Mouse (Mus musculus) adrenal gland, adult 2 months (tissue): ENCODE results near the gene Adgrf1. TPM values are rescaled to one million over a fixed set of nuclear protein-coding genes. Genes with fewer than 3 reads are reported as not detected.
"Not testable (repeated sequence)": the region's sequence is repeated elsewhere in the genome, so short reads cannot be mapped to it uniquely, and the experiment has no call there.

Experiments used
- DNase-seq: peaks from one replicate; pipeline ENCODE4 v3.0.0; 2021
- polyA plus RNA-seq: library from polyadenylated mRNA; depleted of rRNA; stranded (reverse); fragments of >200 nt; gene quantifications from 2 replicates; pipeline ENCODE4 v1.2.3, GENCODE M21; 2012
- total RNA-seq, 2 experiments: library from RNA; stranded (reverse); gene quantifications; 2 replicates each; pipeline ENCODE4 v1.2.3; 2021

Gene Adgrf1
- total and polyA plus RNA-seq, 3 experiments: not detected

- no peak for DNase-seq
Observed at GRCm38 (mm10) chr17:43267046-43267749, 2.9 kb upstream of the Adgrf1 start.

GRCm38 (mm10) chr17:43276220-43276619 is 6.1 kb downstream of the Adgrf1 start:
- no peak for DNase-seq

GRCm38 (mm10) chr17:43277223-43277622 is 7.1 kb downstream of the Adgrf1 start:
- DNase-seq: no peak

DNA sequence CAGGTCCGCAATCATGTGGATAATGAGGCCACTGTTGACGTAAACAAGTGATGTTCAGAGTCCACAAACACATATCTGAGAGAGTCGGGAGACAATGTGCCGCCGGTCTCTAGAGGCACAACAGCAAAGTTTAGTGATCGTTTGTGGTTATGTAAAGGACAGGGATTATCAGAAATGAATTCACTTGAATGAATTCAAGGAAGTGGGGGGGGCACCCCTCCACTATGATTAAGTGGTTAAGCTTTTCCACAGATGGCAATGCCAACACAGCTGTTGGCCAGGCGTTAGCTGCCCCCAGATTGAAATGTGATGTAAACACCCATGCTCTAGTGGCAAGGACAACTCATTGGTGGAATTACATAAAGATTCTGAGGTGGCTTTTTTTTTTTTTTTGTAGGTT is 9.5 kb downstream of the Adgrf1 start:
- DNase-seq: no peak

DNA sequence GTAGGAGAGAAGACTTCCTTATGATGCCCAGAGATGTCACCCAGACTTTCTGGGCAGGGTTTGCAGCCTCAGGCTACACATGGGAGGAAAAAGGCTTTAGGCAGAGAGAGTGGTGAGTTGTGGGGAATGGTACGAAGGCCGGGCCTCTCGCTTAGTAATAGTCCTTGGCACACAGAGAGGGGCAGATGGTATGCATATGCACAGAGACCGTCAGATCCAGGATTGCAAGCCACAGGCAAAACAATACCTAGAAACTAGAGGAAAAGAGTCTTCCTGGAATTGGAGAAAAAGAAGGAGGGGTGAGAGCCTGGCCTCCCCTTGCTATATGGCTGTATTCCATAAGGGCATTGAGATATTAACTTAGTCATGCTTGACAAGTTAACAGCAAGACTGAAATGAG is 12.2 kb downstream of the Adgrf1 start:
- no peak for DNase-seq

DNA sequence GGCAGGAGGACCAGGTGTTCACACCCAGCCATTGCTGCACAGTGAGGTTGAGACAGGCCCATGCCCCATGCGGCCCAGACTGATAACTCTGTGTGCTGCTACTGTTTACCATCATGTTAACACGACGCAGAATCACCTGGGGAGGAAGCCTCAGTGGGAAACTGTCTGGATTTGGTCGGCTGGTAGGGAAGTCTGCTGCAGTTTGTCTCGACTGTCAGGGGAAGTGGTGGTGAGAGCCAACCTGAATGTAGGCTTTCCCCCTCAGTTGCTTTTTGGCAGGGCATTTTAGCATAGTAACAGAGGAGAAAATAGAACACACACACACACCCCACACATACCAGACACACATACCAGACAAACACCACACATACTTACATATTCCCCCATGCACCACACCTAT is 12.7 kb downstream of the Adgrf1 start:
- no peak for DNase-seq

DNA sequence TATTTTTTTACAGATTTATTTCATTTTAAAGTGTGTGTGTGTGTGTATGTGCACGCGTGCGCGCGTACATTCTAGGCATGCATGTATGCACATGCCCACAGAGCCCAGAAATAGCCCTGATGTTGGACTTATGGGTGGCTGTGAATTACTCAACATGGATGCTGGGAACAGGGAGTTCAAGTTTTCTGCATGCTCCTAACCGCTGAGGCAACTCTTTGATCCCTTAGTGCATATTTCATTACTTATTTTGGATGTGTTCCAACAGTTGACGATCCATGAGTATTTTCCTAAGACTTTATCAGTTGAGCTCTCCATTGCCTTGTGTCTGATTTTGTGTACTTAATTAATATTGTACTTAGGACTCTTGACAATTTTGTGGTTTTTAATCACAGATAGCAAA is 29.4 kb downstream of the Adgrf1 start:
- no peak for DNase-seq

- DNase-seq: no peak
Observed at GRCm38 (mm10) chr17:43325986-43326671, 56.0 kb downstream of the Adgrf1 start.

- DNase-seq: peak; percentile 44
Observed at GRCm38 (mm10) chr17:43326726-43327700, 56.9 kb downstream of the Adgrf1 start.

- no peak for DNase-seq
Observed at GRCm38 (mm10) chr17:43327810-43328209, 57.7 kb downstream of the Adgrf1 start.

GRCm38 (mm10) chr17:43329216-43329615 is 59.1 kb downstream of the Adgrf1 start:
- no peak for DNase-seq

DNA sequence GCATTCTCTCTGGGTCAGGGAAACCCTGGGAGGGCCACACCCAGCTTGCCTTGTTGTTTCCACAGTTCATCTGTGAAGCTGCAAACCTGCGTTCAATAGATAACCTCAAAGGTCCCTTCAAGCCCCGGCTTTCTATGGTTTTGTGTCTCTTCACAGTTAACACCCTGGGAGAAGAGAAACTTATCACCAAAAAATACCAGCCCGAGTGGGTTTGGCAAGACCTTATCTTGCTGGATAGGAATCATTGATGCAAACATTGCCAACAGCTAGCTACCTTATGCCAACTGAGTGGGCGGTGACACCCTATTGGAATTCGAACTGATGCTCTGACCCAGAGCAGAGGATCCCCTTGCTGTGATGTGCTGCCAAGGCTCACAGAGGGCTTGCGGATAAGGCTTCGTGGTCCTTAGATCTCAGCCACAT is 59.6 kb downstream of the Adgrf1 start:
- DNase-seq: peak; percentile 6

DNA sequence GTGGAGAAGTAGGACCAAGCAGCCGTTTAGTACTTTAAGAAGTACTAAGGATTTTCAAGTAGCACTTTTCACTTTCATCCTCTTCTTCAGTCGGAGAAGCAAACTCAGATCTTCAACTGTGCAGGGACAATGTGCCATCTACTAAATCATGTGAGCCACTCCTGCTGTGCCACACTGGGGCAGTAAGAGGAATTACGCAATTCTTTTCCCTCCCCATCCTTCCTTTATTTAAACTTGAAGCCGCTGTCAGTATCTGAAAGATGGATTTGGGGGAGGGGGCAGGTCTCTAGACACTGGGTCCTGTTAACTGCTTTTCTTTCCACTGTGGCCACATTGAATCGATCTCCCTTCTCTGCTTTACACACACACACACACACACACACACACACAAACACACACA is 62.6 kb downstream of the Adgrf1 start:
- DNase-seq: no peak

DNA sequence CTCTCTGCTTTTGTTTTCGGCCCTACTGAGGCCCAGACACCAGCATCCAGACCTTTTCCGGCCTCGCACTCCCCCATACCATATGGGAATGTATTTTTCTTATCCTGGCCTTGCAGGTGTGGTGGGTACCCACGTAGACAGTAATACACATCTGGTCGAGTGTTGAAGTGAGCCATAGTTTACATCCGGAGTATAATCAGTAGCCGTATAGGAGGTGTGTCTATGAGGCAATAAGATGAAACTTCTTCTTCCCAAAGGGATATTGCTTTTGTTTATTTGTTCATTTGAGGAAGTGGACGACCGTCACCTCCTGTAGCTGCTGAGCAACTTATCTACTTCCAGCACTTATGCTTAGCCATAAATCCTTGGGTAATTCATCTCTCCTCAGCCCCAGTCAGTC is 63.9 kb downstream of the Adgrf1 start:
- no peak for DNase-seq

DNA sequence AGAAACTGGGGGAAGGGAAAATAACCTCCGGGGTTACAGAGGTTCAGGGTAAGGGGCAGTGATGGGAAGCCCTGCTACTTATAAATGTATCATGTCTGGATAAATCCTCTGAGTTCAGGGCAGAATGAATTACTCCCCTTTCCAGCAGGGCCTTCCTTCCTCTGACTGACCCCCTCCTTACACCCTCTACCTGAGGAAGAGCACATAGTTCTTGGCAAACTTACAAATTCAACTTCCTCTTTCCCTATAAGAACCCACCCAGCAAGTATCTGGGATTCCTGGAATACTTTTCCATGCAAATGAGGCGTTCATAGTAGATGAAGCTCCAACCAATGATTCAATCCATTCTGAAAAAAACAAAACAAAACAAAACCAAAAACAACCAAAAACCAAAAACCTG is 67.5 kb downstream of the Adgrf1 start:
- no peak for DNase-seq

GRCm38 (mm10) chr17:43338279-43338678 is 68.2 kb downstream of the Adgrf1 start:
- no peak for DNase-seq

- not testable (repeated sequence) for DNase-seq
Observed at GRCm38 (mm10) chr17:43346499-43346898, 76.4 kb downstream of the Adgrf1 start.

- DNase-seq: no peak
Observed at GRCm38 (mm10) chr17:43357902-43358539, 87.9 kb downstream of the Adgrf1 start.

DNA sequence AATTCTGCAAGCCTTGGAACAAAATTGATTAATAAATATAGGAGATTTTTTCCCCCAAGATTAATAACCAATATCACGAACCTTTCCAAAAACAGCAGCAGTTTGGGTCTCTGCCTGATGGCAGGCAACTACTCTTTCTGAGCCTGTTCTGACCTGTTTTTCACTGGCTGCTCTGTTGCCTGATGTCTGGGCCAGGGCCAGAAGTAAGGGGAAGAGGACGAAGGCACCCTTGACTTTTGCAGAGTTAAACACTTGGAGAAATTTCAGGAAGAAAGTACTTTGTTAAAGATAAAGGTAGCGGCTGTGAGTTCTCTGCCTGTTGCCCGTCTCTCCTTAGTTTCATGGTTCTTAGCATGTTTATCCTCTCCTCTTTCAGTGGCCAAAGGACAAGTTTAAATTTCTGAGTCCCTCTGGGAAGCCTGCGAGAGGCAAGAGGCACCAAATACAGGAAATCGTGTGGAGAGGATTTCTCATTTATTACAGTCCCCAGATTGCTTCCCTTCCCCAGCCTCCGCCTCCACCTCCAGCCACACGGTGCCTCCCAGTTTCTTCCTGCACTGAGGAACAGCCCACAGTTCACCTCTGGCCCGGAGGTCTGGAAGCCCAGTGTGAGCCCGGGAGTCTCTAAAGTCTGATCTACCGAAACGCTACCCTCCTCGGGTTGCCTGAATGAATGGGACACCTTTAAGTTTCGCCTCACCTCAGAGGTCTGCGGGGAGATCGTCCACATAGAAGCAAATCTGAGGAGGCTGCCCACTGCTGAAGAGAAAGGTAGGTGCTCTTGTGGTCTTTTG is 89.9 kb downstream of the Adgrf1 start, which contains the start of gene Adgrf5:
Gene Adgrf5 (plus strand): TSS at position 626 of the 794 bp plus-strand sequence.
- peak; percentile 54 for DNase-seq

GRCm38 (mm10) chr17:43361021-43361420 is 90.9 kb downstream of the Adgrf1 start:
- no peak for DNase-seq

DNA sequence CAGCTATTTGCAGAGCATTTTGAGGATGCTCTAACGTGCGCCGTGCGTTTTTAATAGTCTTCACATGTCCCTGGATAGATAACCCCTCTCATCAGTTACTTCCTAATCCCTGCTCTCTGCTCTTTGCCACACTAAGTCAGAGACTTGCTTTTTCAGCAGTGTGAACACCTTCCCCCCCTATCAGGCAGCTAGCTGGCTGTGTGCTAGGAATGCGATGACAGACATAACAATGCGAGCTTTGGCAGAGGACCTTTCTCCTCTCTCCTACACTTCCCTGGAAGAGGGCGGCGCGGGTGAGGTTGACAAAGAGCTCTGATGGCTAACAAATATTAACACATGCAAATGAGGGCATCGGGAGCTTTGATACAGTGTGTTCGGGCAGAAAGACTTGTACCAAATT is 92.2 kb downstream of the Adgrf1 start:
- no peak for DNase-seq
